Mouse (Mus musculus) forebrain, embryonic 14.5 days (tissue): ENCODE results near the gene Gcnt4. TPM values are rescaled to one million over a fixed set of nuclear protein-coding genes. Genes with fewer than 3 reads are reported as not detected.
A peak's percentile ranks its signal among the peaks of the same experiment; 100 is the strongest.

Experiments used
- ATAC-seq: fragments of 200-750 bp; cut with Nextera tagmentation; 2 replicates; pipeline ENCODE4 v1.8.0; 2017; ENCODE audit warnings: mild to moderate bottlenecking, moderate library complexity
- DNase-seq: peaks from one replicate; pipeline ENCODE4 v3.0.0-alpha.2; 2015; ENCODE audit warnings: low spot score
- H3K27ac ChIP-seq: fragments of 300-500 bp; sonication (generic); 2 replicates; pipeline ENCODE4 v1.5.1; 2014; ENCODE audit warnings: low read depth, mild to moderate bottlenecking, control low read depth, low read length, moderate library complexity
- H3K27me3 ChIP-seq: fragments of 300-500 bp; sonication (generic); replicated peaks from 2 replicates; pipeline ENCODE4 v1.6.1; 2014; ENCODE audit warnings: low read length, control low read depth, mixed read lengths; ENCODE audit not compliant: control insufficient read depth, insufficient read depth
- H3K36me3 ChIP-seq: fragments of 300-500 bp; sonication (generic); 2 replicates; pipeline ENCODE4 v1.6.1; 2014; ENCODE audit warnings: low read length, control low read depth; ENCODE audit not compliant: control insufficient read depth, insufficient read depth
- H3K4me1 ChIP-seq: fragments of 300-500 bp; sonication (generic); 2 replicates; pipeline ENCODE4 v1.6.1; 2014; ENCODE audit warnings: antibody characterized with exemption, low read length, control low read depth; ENCODE audit not compliant: control insufficient read depth, insufficient read depth
- H3K4me2 ChIP-seq: fragments of 300-500 bp; sonication (generic); 2 replicates; pipeline ENCODE4 v1.6.1; 2014; ENCODE audit warnings: mild to moderate bottlenecking, control low read depth, low read length
- H3K4me3 ChIP-seq: fragments of 300-500 bp; sonication (generic); 2 replicates; pipeline ENCODE4 v1.5.1; 2014; ENCODE audit warnings: low read depth, low read length, control low read depth
- H3K9ac ChIP-seq: fragments of 300-500 bp; sonication (generic); 2 replicates; pipeline ENCODE4 v1.6.1; 2014; ENCODE audit warnings: mild to moderate bottlenecking, low read length, control low read depth, moderate library complexity
- H3K9me3 ChIP-seq: fragments of 300-500 bp; sonication (generic); replicated peaks from 2 replicates; pipeline ENCODE4 v1.6.1; 2016; ENCODE audit warnings: low read length, control low read depth, mixed read lengths; ENCODE audit not compliant: control insufficient read depth
- WGBS: fragments of 180-500 bp; shearing (Covaris S2); extraction: QIAGEN DNeasy Blood & Tissue Kit; methylation state at CpG from one replicate; pipeline ENCODE4 v1.1.7; 2014; 5-methylcytosine and 5-hydroxymethylcytosine counted together
- polyA plus RNA-seq: library from polyadenylated mRNA; unstranded; fragments of >200 nt; fragmentation: Nextera tagmentation; extraction: Ambion mirVana; gene quantifications from 2 replicates; pipeline ENCODE4 v1.2.1, GENCODE M21; 2014

Gcnt4 gene
- polyA plus RNA-seq, 1 experiment from 2014 or later = 0.08 TPM

- H3K4me2 ChIP-seq = peak overlapping the region; percentile 100
- H3K4me3 ChIP-seq = peak overlapping the region; percentile 66
- DNase-seq = peak; percentile 24
- WGBS = under 1% methylated on average over 45 of the region's 53 CpGs
- peaks cover 22% of the 10 kb centered on the region for H3K27me3 ChIP-seq
- H3K27ac ChIP-seq = no peak overlapping the region
- H3K9ac ChIP-seq = peak overlapping the region; percentile 64
- no peaks in the 10 kb centered on the region for H3K36me3 ChIP-seq
- ATAC-seq = peak; percentile 80
- no peaks in the 10 kb centered on the region for H3K9me3 ChIP-seq
- 0 out of 2 replicates have a peak, but pooled peaks cover 2% of the 10 kb centered on the region for H3K4me1 ChIP-seq
Observed at GRCm38 (mm10) chr13:96924985-96925745, 676 bp downstream of the Gcnt4 start.

- peaks cover 22% of the 10 kb centered on the region for H3K27me3 ChIP-seq
- DNase-seq (no peak), ATAC-seq (no peak)
- H3K4me3 ChIP-seq = no peak overlapping the region
- no peaks in the 10 kb centered on the region for H3K36me3 ChIP-seq
- H3K4me1 ChIP-seq = 0 out of 2 replicates have a peak, but pooled peaks cover 2% of the 10 kb centered on the region
- no peaks in the 10 kb centered on the region for H3K9me3 ChIP-seq
- no peak overlapping the region for H3K27ac ChIP-seq
- H3K4me2 ChIP-seq = no peak overlapping the region; the same call in 1 of the 2 replicates
- no peak overlapping the region for H3K9ac ChIP-seq
- 44% methylated on average over 10 of the region's 10 CpGs for WGBS
Observed at GRCm38 (mm10) chr13:96925991-96926725, 1.7 kb downstream of the Gcnt4 start.

GRCm38 (mm10) chr13:96927781-96928180 lies 3.3 kb downstream of the Gcnt4 start:
- Histone ChIP-seq H3K9ac (no peak overlapping the region), H3K4me1 (0 out of 2 replicates have a peak, but pooled peaks cover 2% of the 10 kb centered on the region), H3K4me3 (no peak overlapping the region), H3K27me3 (peaks cover 22% of the 10 kb centered on the region), H3K36me3 (no peaks in the 10 kb centered on the region), H3K27ac (no peak overlapping the region), H3K4me2 (no peak overlapping the region), H3K9me3 (no peaks in the 10 kb centered on the region)
- 89% methylated on average over 1 of the region's 1 CpGs for WGBS
- no peak for ATAC-seq
- DNase-seq = no peak

GRCm38 (mm10) chr13:96928432-96929039 lies 4.0 kb downstream of the Gcnt4 start:
- peaks cover 22% of the 10 kb centered on the region for H3K27me3 ChIP-seq
- H3K9me3 ChIP-seq = no peaks in the 10 kb centered on the region
- no peaks in the 10 kb centered on the region for H3K36me3 ChIP-seq
- DNase-seq = no peak
- 18% methylated on average over 8 of the region's 8 CpGs for WGBS
- no peak overlapping the region for H3K27ac ChIP-seq
- H3K9ac ChIP-seq = no peak overlapping the region
- no peak overlapping the region for H3K4me2 ChIP-seq
- H3K4me3 ChIP-seq = no peak overlapping the region
- H3K4me1 ChIP-seq = 0 out of 2 replicates have a peak, but pooled peaks cover 2% of the 10 kb centered on the region
- ATAC-seq = no peak

GRCm38 (mm10) chr13:96932745-96933144 lies 8.3 kb downstream of the Gcnt4 start:
- Histone ChIP-seq H3K9ac (no peak overlapping the region), H3K4me3 (no peak overlapping the region), H3K36me3 (no peaks in the 10 kb centered on the region), H3K27me3 (no peaks in the 10 kb centered on the region), H3K9me3 (no peaks in the 10 kb centered on the region), H3K4me2 (no peak overlapping the region), H3K4me1 (no peaks in the 10 kb centered on the region), H3K27ac (no peak overlapping the region)
- ATAC-seq (no peak), DNase-seq (no peak)
- 83% methylated on average over 5 of the region's 5 CpGs for WGBS

GRCm38 (mm10) chr13:96933367-96933766 lies 8.9 kb downstream of the Gcnt4 start:
- Histone ChIP-seq H3K4me2 (no peak overlapping the region), H3K9me3 (no peaks in the 10 kb centered on the region), H3K9ac (no peak overlapping the region), H3K4me3 (no peak overlapping the region), H3K36me3 (no peaks in the 10 kb centered on the region), H3K27me3 (no peaks in the 10 kb centered on the region), H3K4me1 (no peaks in the 10 kb centered on the region), H3K27ac (no peak overlapping the region)
- DNase-seq (peak; percentile 14), ATAC-seq (no peak)
- 61% methylated on average over 8 of the region's 8 CpGs for WGBS

- no peak for ATAC-seq
- H3K4me2 ChIP-seq = no peak overlapping the region
- H3K27me3 ChIP-seq = no peaks in the 10 kb centered on the region
- 70% methylated on average over 6 of the region's 6 CpGs for WGBS
- no peak overlapping the region for H3K27ac ChIP-seq
- no peaks in the 10 kb centered on the region for H3K9me3 ChIP-seq
- no peak overlapping the region for H3K4me3 ChIP-seq
- no peak overlapping the region for H3K9ac ChIP-seq
- no peak for DNase-seq
- no peaks in the 10 kb centered on the region for H3K36me3 ChIP-seq
- no peaks in the 10 kb centered on the region for H3K4me1 ChIP-seq
Observed at GRCm38 (mm10) chr13:96936173-96936777, 11.8 kb downstream of the Gcnt4 start.

GRCm38 (mm10) chr13:96937059-96937558 lies 12.6 kb downstream of the Gcnt4 start:
- WGBS = 74% methylated on average over 10 of the region's 10 CpGs
- H3K9me3 ChIP-seq = no peaks in the 10 kb centered on the region
- H3K4me3 ChIP-seq = no peak overlapping the region
- DNase-seq (no peak), ATAC-seq (no peak)
- H3K4me2 ChIP-seq = no peak overlapping the region
- H3K27ac ChIP-seq = no peak overlapping the region
- H3K9ac ChIP-seq = no peak overlapping the region
- H3K36me3 ChIP-seq = no peaks in the 10 kb centered on the region
- no peaks in the 10 kb centered on the region for H3K4me1 ChIP-seq
- H3K27me3 ChIP-seq = no peaks in the 10 kb centered on the region
